Mouse (Mus musculus): ENCODE data around the gene Faf2. TPM values are rescaled to one million over a fixed set of nuclear protein-coding genes. Genes with fewer than 3 reads are reported as not detected.

Gene Faf2
- total RNA-seq (2014; fragmentation: Nextera tagmentation) (30.4 and 43.7 TPM in 2 replicates), total RNA-seq (2017) (40.0 and 47.6 TPM in 2 replicates)

- peak; percentile 95 for ATAC-seq (replicated peaks; ENCODE audit: poor library complexity, severe bottlenecking)
Observed at GRCm38 (mm10) chr13:54621155-54621932, at the start of gene Faf2. TSS of gene Faf2 (plus strand) at chr13:54621784.

GRCm38 (mm10) chr13:54572621-54573020 lies 49.0 kb upstream of the Faf2 start:
- no peak for ATAC-seq (replicated peaks; ENCODE audit: poor library complexity, severe bottlenecking)

- peak; percentile 61 for ATAC-seq (replicated peaks; ENCODE audit: poor library complexity, severe bottlenecking)
Observed at GRCm38 (mm10) chr13:54574854-54575481, 46.6 kb upstream of the Faf2 start, which contains the start of gene Arl10. TSS of gene Arl10 (plus strand) at chr13:54575015.

GRCm38 (mm10) chr13:54575489-54575888 lies 46.1 kb upstream of the Faf2 start:
- no peak for ATAC-seq (replicated peaks; ENCODE audit: poor library complexity, severe bottlenecking)

- ATAC-seq (replicated peaks; ENCODE audit: poor library complexity, severe bottlenecking), result peak; percentile 85
Observed at GRCm38 (mm10) chr13:54577652-54578507, 43.7 kb upstream of the Faf2 start.

- ATAC-seq (replicated peaks; ENCODE audit: poor library complexity, severe bottlenecking), result no peak
Observed at GRCm38 (mm10) chr13:54581385-54581784, 40.2 kb upstream of the Faf2 start.

- ATAC-seq (replicated peaks; ENCODE audit: poor library complexity, severe bottlenecking), result no peak
Observed at GRCm38 (mm10) chr13:54582126-54582525, 39.5 kb upstream of the Faf2 start.

GRCm38 (mm10) chr13:54582860-54583259 lies 38.7 kb upstream of the Faf2 start:
- ATAC-seq (replicated peaks; ENCODE audit: poor library complexity, severe bottlenecking), result no peak

GRCm38 (mm10) chr13:54585831-54586230 lies 35.8 kb upstream of the Faf2 start:
- ATAC-seq (replicated peaks; ENCODE audit: poor library complexity, severe bottlenecking), result no peak

GRCm38 (mm10) chr13:54589414-54589995 lies 32.1 kb upstream of the Faf2 start:
- peak; percentile 51 for ATAC-seq (replicated peaks; ENCODE audit: poor library complexity, severe bottlenecking)

- peak; percentile 87 for ATAC-seq (replicated peaks; ENCODE audit: poor library complexity, severe bottlenecking)
Observed at GRCm38 (mm10) chr13:54589996-54590951, 31.3 kb upstream of the Faf2 start, which contains the start of the genes Nop16 and Higd2a. TSS of gene Nop16 (minus strand) at chr13:54590090. TSS of gene Higd2a (plus strand) at chr13:54590207.

- ATAC-seq (replicated peaks; ENCODE audit: poor library complexity, severe bottlenecking), result no peak
Observed at GRCm38 (mm10) chr13:54591776-54592356, 29.7 kb upstream of the Faf2 start.

- ATAC-seq (replicated peaks; ENCODE audit: poor library complexity, severe bottlenecking), result no peak
Observed at GRCm38 (mm10) chr13:54593617-54594016, 28.0 kb upstream of the Faf2 start.

GRCm38 (mm10) chr13:54596107-54596690 lies 25.4 kb upstream of the Faf2 start:
- no peak for ATAC-seq (replicated peaks; ENCODE audit: poor library complexity, severe bottlenecking)

GRCm38 (mm10) chr13:54596870-54597269 lies 24.7 kb upstream of the Faf2 start:
- no peak for ATAC-seq (replicated peaks; ENCODE audit: poor library complexity, severe bottlenecking)

GRCm38 (mm10) chr13:54598622-54599143 lies 22.9 kb upstream of the Faf2 start:
- no peak for ATAC-seq (replicated peaks; ENCODE audit: poor library complexity, severe bottlenecking)

GRCm38 (mm10) chr13:54602639-54603111 lies 18.9 kb upstream of the Faf2 start:
- ATAC-seq (replicated peaks; ENCODE audit: poor library complexity, severe bottlenecking), result no peak

GRCm38 (mm10) chr13:54603501-54603900 lies 18.1 kb upstream of the Faf2 start:
- no peak for ATAC-seq (replicated peaks; ENCODE audit: poor library complexity, severe bottlenecking)

Measured in granulocyte monocyte progenitor cell, adult 5-6 weeks (primary cell).